Mouse (Mus musculus): Measurements from ENCODE around the gene Foxk1.

Gene Foxk1

DNA sequence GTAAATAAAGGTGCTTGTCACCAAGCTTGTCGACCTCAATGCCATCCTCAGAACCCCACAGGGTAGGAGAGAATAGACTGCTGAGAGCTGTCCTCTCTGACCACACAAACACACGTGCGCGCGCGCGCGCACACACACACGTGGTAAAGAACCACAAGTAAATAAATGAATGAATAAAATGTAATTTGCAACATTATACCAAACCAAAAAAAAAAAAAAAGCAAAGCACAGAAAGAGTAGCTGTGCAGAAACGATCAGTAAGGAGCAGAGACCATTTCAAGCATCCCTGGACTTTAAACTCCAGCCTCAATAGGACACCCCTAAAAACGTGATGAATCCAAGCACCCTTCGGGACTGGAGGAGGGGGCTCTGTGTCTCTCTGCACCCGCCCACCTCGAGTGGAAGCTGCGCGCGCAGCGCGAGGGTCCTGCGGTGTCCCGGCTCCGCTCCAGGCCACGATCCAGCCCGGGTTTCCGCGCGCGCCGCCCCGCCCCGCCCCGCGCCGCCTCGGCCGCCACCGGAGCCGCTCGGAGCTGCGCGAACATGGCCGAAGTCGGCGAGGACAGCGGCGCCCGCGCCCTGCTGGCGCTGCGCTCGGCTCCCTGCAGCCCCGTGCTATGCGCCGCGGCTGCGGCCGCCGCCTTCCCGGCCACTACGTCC, at the start of gene Foxk1:
Gene Foxk1 (plus strand): TSS at position 517 of the 660 bp plus-strand sequence.
- peak; percentile 60 for DNase-seq (ENCODE audit: low read depth, low spot score)

DNA sequence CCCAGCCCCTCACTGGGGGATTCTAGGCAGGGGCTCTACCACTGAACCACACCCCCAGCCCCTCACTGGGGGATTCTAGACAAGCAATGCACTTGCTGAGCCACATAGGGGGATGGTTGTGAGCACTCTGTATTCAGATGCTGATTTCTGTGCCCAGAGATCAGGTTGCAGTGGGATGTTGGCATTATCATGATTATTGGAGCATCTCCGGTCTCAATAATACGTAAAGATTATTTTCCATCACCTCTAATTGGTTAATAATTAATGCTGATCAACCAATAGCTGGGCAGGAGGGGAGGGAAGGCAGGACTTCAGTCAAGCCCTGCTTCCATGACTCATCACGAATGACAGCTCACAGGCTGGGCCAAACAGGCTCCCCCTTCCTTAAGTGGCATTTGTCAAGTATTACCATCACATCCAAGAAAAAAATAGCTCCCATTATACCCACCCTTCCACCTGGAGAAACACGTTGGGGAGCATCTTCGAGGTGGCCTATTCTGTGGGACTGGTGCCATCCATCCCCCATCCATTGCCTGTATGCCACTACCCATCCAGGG, 48.9 kb upstream of the Foxk1 start:
- no peak for DNase-seq (ENCODE audit: low read depth, low spot score)

DNA sequence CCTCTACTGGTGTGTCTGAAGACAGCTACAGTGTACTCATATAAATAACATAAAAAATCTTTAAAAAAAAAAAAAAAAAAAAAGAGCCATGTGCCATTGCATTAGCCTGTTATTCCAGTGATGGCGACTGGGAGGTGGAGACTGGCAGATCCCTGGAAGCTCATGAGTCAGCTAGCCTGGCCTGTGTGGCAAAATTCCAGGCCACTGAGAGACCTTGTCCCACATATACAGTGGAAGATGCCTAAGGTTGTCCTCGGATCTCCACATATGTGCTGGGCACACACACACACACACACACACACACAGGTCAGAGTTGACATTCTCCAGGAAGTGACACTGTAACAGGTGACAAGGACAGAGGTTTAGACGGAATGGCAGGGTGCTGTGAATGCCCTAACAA, 46.2 kb upstream of the Foxk1 start:
- DNase-seq (ENCODE audit: low read depth, low spot score): no peak

- DNase-seq (ENCODE audit: low read depth, low spot score): no peak
These were observed 40.1 kb upstream of the Foxk1 start for GRCm38 (mm10) chr5:142361166-142361565.

DNA sequence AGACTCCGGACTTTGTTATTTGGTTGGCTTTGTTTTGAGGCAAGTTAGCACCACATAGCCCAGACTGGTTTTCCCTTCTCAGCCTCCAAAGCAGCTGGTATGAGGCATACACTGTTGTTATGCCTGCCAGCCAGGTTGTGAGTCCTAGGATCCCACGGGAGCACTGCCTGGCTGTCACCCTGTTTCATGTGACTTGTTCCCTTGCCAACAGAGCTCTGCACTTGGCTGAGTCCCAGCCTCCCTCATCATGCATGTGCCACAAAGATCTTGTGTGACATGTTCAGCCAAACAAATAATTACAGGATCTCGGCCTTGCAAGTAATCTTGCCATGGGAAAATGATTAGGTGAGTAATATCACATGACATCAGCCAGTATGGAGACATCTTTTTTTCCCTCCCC, 38.4 kb upstream of the Foxk1 start:
- no peak for DNase-seq (ENCODE audit: low read depth, low spot score)

- DNase-seq (ENCODE audit: low read depth, low spot score): no peak
These were observed 37.2 kb upstream of the Foxk1 start for GRCm38 (mm10) chr5:142364095-142364494.

GRCm38 (mm10) chr5:142367085-142368081, 33.9 kb upstream of the Foxk1 start:
- peak; percentile 94 for DNase-seq (ENCODE audit: low read depth, low spot score)

DNA sequence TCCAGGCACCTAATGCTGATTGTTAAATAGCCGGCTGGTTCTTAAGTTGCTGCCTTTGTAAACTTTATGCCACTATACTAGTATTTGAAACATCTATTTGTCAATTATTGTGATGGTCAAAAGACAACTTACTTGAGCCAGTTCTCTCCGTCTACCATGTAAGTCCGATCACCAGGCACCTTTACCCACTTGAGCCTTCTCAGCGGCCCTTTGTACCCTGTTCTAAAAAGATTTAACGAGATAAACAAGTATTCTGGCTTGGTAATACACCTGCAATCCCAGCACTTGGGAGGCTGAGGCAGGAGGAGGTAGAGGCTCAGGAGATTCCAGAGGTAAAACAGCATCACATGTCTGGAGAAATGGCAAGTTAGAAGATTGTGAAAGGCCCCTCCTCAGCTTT, 33.2 kb upstream of the Foxk1 start:
- DNase-seq (ENCODE audit: low read depth, low spot score): no peak

- no peak for DNase-seq (ENCODE audit: low read depth, low spot score)
These were observed 30.7 kb upstream of the Foxk1 start for GRCm38 (mm10) chr5:142370406-142371171.

- DNase-seq (ENCODE audit: low read depth, low spot score): no peak
These were observed 29.8 kb upstream of the Foxk1 start for GRCm38 (mm10) chr5:142371172-142372155.

- no peak for DNase-seq (ENCODE audit: low read depth, low spot score)
These were observed 29.1 kb upstream of the Foxk1 start for GRCm38 (mm10) chr5:142372207-142372606.

GRCm38 (mm10) chr5:142374343-142374742, 27.0 kb upstream of the Foxk1 start:
- DNase-seq (ENCODE audit: low read depth, low spot score): no peak

- no peak for DNase-seq (ENCODE audit: low read depth, low spot score)
These were observed 25.7 kb upstream of the Foxk1 start for GRCm38 (mm10) chr5:142375641-142376040.

DNA sequence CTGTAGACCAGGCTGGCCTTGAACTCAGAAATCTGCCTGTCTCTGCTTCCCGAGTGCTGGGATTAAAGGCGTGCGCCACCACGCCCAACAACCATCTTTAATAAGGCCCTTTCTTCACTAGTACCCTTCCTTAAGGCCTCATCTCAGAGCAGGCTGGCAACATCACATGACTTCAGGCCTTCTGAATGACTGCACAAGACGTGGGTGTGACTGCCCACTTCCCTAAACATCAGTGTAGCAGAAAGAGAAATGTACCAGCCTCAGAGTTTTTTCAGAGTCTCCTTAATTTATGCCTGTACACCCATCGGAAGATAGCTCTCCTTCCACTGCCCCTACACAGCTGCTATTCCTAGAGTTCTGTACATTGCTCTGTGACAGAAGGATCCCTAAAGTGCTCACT, 25.2 kb upstream of the Foxk1 start:
- no peak for DNase-seq (ENCODE audit: low read depth, low spot score)

DNA sequence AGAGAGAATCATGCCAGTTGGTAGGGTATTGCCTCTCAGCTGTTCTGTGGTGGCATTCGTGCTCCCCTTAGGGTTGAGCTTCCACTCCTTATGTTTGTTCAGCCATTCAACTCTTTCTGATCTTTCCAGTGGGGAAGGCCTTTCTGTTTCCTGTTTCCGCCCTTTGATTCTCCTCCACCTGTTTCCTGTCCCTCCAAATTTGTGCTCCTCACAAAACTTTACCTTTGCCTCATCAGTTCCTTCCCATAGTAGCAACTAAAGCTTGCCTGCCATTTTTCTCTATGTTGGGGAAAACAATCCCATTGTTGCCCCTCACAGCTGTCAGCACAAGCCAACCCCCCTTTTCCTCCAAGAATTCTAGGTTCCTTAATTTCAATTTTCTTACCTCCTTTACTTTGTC, 23.2 kb upstream of the Foxk1 start:
- DNase-seq (ENCODE audit: low read depth, low spot score): no peak

DNA sequence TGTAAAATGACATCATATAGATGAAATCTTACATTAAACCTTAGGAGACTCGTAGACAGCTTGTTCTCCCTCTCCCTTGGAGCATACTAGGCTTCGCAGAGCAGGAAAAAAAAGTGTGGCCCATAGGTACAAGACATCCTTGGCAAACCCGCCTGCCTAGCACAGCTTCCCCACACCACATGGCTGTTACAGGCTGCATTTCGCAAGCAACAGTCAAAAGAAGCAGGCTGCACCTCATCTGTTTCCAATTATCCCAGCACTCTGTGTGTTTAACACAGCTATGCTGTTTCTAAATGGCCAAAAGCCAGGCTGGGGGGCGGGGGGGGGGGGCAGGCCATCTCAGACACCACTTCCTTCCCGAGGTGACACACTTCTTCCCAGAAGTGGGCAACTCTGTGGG, 20.8 kb upstream of the Foxk1 start:
- no peak for DNase-seq (ENCODE audit: low read depth, low spot score)

DNA sequence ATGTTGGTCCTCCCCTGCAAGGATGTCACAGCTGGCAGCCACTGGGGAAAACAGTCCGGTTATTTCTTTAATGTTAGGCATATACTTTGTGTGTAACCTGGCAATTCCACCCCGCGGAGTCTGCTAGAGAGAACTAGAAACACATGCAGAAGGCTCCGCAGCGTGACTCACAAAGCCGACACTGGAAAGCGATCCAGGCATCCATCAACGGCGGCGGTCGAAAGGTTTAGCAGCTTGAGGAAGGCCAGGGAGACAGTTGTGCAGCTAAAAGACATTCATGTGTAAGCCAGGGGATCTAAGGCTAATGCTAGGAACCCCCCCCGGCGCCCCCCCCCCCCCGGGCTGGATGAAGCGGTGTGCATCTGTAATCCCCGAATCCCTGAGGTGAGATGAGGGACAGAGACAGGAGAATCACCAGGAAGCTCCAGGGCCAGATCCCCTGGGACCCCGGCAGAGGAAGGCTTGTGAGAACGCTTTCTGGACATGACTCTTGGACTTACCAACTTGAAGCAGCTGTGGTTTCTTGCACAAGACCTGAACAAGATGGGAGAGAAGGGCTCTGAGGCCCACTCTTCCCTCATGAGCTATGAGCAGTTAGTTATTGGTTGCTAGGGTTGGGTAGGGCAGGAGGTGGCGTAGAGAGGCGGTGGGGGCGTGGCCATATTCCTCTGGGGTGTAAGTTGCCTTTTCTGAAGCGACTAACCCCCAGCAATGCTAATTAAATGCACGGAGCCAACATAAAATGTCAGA, 16.2 kb upstream of the Foxk1 start:
- DNase-seq (ENCODE audit: low read depth, low spot score): no peak

DNA sequence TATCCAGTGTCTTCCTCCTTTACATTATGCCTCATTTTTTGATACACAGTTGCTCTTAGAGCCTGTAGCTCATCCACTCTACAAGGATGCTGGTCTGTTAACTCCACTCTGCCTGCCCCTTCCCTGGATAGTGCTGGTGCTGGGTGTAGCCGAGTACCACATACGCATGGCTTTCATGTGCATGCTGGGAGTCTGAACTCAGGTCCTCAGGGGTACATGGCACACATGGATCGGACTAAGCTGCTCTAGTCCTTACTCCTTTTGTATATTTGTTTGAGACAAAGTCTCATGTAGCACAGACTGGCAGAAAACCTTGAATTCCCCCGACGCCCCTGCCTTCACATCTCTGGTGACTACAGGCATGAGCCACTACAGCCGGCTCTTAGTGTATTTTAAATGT, 15.0 kb upstream of the Foxk1 start:
- no peak for DNase-seq (ENCODE audit: low read depth, low spot score)

DNA sequence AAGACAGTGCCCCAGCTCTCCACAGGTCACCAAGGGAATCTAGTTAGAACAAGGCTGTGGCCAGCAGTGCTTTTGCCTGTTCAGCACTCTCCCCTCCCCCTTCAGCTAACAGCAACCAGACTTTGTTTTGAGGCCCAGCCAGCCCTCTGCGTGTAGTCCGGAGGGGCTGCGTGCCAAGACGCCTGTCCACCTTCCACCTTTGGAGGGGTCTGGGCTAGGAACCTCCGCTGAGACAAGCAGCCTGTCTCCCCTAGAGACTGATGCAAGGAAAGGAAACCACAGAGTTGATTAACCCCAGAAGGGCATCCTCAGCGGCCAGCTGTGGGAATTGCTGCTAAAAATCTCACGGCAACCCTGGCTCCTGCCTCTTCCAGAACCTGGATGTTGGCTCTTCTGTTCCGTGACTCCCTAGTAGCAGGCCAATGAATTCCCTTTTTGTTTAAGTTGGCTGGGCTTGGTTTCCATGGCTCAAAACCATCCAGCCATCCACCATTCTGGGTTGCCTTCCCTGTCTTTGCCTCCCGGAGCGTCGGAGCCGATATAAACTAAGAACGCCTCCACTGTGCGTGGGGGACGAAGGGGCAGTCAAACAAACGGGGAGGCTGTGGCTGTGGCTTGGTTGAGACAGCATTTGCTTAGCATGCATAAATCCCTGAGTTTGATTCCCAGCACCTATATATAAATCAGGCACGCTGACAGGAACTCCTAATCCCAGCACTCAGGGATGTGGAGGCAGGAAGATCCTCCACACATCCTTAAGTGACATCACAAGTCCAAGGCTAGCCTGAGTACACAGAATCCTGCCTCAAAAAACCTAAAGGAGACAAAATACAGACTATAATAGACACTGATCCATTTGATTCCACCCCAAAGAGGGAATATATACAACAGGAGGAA, 14.3 kb upstream of the Foxk1 start:
- DNase-seq (ENCODE audit: low read depth, low spot score): no peak
